Mouse (Mus musculus) left cerebral cortex, postnatal 14 days (tissue): ENCODE results near the gene Gm11983. TPM values are rescaled to one million over a fixed set of nuclear protein-coding genes. Genes with fewer than 3 reads are reported as not detected.
"Not testable (repeated sequence)": the region's sequence is repeated elsewhere in the genome, so short reads cannot be mapped to it uniquely, and the experiment has no call there.

ENCODE experiments used
- DNase-seq, 2 experiments: peaks; one replicate each; pipeline ENCODE4 v3.0.0; 2021 to 2022; ENCODE audit warnings: low spot score in 2 of 2, mixed read lengths in 1 of 2
- intact Hi-C: fragments of 180-260 bp; cut with DNase I; formaldehyde crosslinking; loops from one replicate; pipeline ENCODE4 v1.15.1; 2025
- total RNA-seq, 2 experiments: library from RNA; stranded (reverse); gene quantifications; 2 replicates each; pipeline ENCODE4 v1.2.3; 2021

The Gm11983 gene
- total RNA-seq, 2 experiments from 2014 or later: not detected

GRCm38 (mm10) chr11:6802879-6803278 is 34.6 kb downstream of the Gm11983 start:
- DNase-seq, intact Hi-C loops: not testable (repeated sequence)

GRCm38 (mm10) chr11:6790690-6791089 is 46.8 kb downstream of the Gm11983 start:
- no peak for DNase-seq
- intact Hi-C loops: no loop called here

Other genes with a start within 250 kb of the Gm11983 start
- 10 to 100 TPM; 59.0 to 61.0 TPM for gene Nacad, start 231.6 kb downstream of the Gm11983 start, total RNA-seq
- 10 to 100 TPM; 46.4 to 47.9 TPM for gene Tbrg4, start 211.6 kb downstream of the Gm11983 start, total RNA-seq
- gene Wap, start 199.0 kb downstream of the Gm11983 start, total RNA-seq: not detected
- gene Ramp3, start 179.1 kb downstream of the Gm11983 start, total RNA-seq: 10 to 100 TPM; 35.4 to 40.1 TPM
- 100 to 1,000 TPM; 319 to 338 TPM for gene Adcy1, start 225.8 kb upstream of the Gm11983 start, total RNA-seq